Mouse (Mus musculus): ENCODE measurements around the gene Srebf1. TPM values are rescaled to one million over a fixed set of nuclear protein-coding genes. Genes with fewer than 3 reads are reported as not detected.

Gene Srebf1
- total RNA-seq, 2 experiments from 2014 or later = 23.3 to 29.3 TPM

- ATAC-seq (replicated peaks; ENCODE audit: poor library complexity) = no peak
Measured at GRCm38 (mm10) chr11:60235351-60235750, 13.0 kb upstream of the Srebf1 start.

- ATAC-seq (replicated peaks; ENCODE audit: poor library complexity) = no peak
Measured at GRCm38 (mm10) chr11:60233235-60233634, 10.9 kb upstream of the Srebf1 start.

GRCm38 (mm10) chr11:60232441-60233058, 10.2 kb upstream of the Srebf1 start:
- no peak for ATAC-seq (replicated peaks; ENCODE audit: poor library complexity)

GRCm38 (mm10) chr11:60231951-60232350, 9.6 kb upstream of the Srebf1 start:
- no peak for ATAC-seq (replicated peaks; ENCODE audit: poor library complexity)

GRCm38 (mm10) chr11:60231326-60231725, 8.9 kb upstream of the Srebf1 start:
- ATAC-seq (replicated peaks; ENCODE audit: poor library complexity) = no peak

GRCm38 (mm10) chr11:60230512-60230911, 8.1 kb upstream of the Srebf1 start:
- no peak for ATAC-seq (replicated peaks; ENCODE audit: poor library complexity)

GRCm38 (mm10) chr11:60229821-60230220, 7.4 kb upstream of the Srebf1 start:
- ATAC-seq (replicated peaks; ENCODE audit: poor library complexity) = no peak

GRCm38 (mm10) chr11:60228525-60228924, 6.1 kb upstream of the Srebf1 start:
- no peak for ATAC-seq (replicated peaks; ENCODE audit: poor library complexity)

GRCm38 (mm10) chr11:60225874-60226273, 3.5 kb upstream of the Srebf1 start:
- ATAC-seq (replicated peaks; ENCODE audit: poor library complexity) = no peak

GRCm38 (mm10) chr11:60224676-60225075, 2.3 kb upstream of the Srebf1 start:
- no peak for ATAC-seq (replicated peaks; ENCODE audit: poor library complexity)

GRCm38 (mm10) chr11:60222085-60222468, 304 bp downstream of the Srebf1 start:
- no peak for ATAC-seq (replicated peaks; ENCODE audit: poor library complexity)

GRCm38 (mm10) chr11:60221425-60221824, 956 bp downstream of the Srebf1 start:
- ATAC-seq (replicated peaks; ENCODE audit: poor library complexity) = no peak

- ATAC-seq (replicated peaks; ENCODE audit: poor library complexity) = peak; percentile 66
Measured at GRCm38 (mm10) chr11:60220291-60220804, 2.0 kb downstream of the Srebf1 start.

- no peak for ATAC-seq (replicated peaks; ENCODE audit: poor library complexity)
Measured at GRCm38 (mm10) chr11:60219609-60220008, 2.8 kb downstream of the Srebf1 start.

- peak; percentile 42 for ATAC-seq (replicated peaks; ENCODE audit: poor library complexity)
Measured at GRCm38 (mm10) chr11:60217467-60217866, 4.9 kb downstream of the Srebf1 start.

GRCm38 (mm10) chr11:60216671-60217070, 5.7 kb downstream of the Srebf1 start:
- ATAC-seq (replicated peaks; ENCODE audit: poor library complexity) = no peak

GRCm38 (mm10) chr11:60213266-60213665, 9.1 kb downstream of the Srebf1 start:
- ATAC-seq (replicated peaks; ENCODE audit: poor library complexity) = no peak

- ATAC-seq (replicated peaks; ENCODE audit: poor library complexity) = no peak
Measured at GRCm38 (mm10) chr11:60211761-60212160, 10.6 kb downstream of the Srebf1 start.

GRCm38 (mm10) chr11:60211152-60211551, 11.2 kb downstream of the Srebf1 start:
- ATAC-seq (replicated peaks; ENCODE audit: poor library complexity) = no peak

- peak; percentile 91 for ATAC-seq (replicated peaks; ENCODE audit: poor library complexity)
Measured at GRCm38 (mm10) chr11:60210305-60210724, 12.1 kb downstream of the Srebf1 start.

- no peak for ATAC-seq (replicated peaks; ENCODE audit: poor library complexity)
Measured at GRCm38 (mm10) chr11:60209933-60210249, 12.5 kb downstream of the Srebf1 start.

- no peak for ATAC-seq (replicated peaks; ENCODE audit: poor library complexity)
Measured at GRCm38 (mm10) chr11:60209217-60209932, 13.0 kb downstream of the Srebf1 start.

- no peak for ATAC-seq (replicated peaks; ENCODE audit: poor library complexity)
Measured at GRCm38 (mm10) chr11:60208712-60209111, 13.7 kb downstream of the Srebf1 start.

Measured in megakaryocyte progenitor cell, adult 5-6 weeks (primary cell).